Mouse (Mus musculus) lung, postnatal 0 days (tissue): ENCODE results near the gene Baiap2. TPM values are rescaled to one million over a fixed set of nuclear protein-coding genes. Genes with fewer than 3 reads are reported as not detected.

Experiments used
- ATAC-seq: fragments of 200-750 bp; cut with Nextera tagmentation; 2 replicates; pipeline ENCODE4 v1.8.0; 2017; ENCODE audit warnings: moderate library complexity
- DNase-seq: peaks from one replicate; pipeline ENCODE4 v3.0.0-alpha.2; 2016; ENCODE audit warnings: low spot score
- H3K27ac ChIP-seq: fragments of 300-500 bp; sonication (generic); 2 replicates; pipeline ENCODE4 v1.5.1; 2014; ENCODE audit warnings: antibody characterized with exemption, mild to moderate bottlenecking, low read length, mixed read lengths
- H3K27me3 ChIP-seq: fragments of 300-500 bp; sonication (generic); replicated peaks from 2 replicates; pipeline ENCODE4 v1.6.1; 2014; ENCODE audit warnings: low read length, mixed read lengths; ENCODE audit not compliant: insufficient read depth
- H3K36me3 ChIP-seq: fragments of 300-500 bp; sonication (generic); 2 replicates; pipeline ENCODE4 v1.6.1; 2014; ENCODE audit warnings: low read length, mixed read lengths; ENCODE audit not compliant: insufficient read depth
- H3K4me1 ChIP-seq: fragments of 300-500 bp; sonication (generic); 2 replicates; pipeline ENCODE4 v1.6.1; 2014; ENCODE audit warnings: antibody characterized with exemption, low read depth, low read length, mixed read lengths; ENCODE audit not compliant: insufficient read depth
- H3K4me2 ChIP-seq: fragments of 300-500 bp; sonication (generic); replicated peaks from 2 replicates; pipeline ENCODE4 v1.6.1; 2014; ENCODE audit warnings: low read depth, mild to moderate bottlenecking, low read length, moderate library complexity, mixed read lengths
- H3K4me3 ChIP-seq: fragments of 300-500 bp; sonication (generic); 2 replicates; pipeline ENCODE4 v1.5.1; 2014; ENCODE audit warnings: low read depth, low read length
- H3K9ac ChIP-seq: fragments of 300-500 bp; sonication (generic); replicated peaks from 2 replicates; pipeline ENCODE4 v1.6.1; 2014; ENCODE audit warnings: low read depth, mild to moderate bottlenecking
- H3K9me3 ChIP-seq: fragments of 300-500 bp; sonication (generic); 2 replicates; pipeline ENCODE4 v1.6.1; 2016; ENCODE audit warnings: low read length, mixed read lengths
- CTCF ChIP-seq: IDR thresholded peaks from 2 replicates; pipeline ENCODE4 v1.5.1; 2016; ENCODE audit warnings: antibody characterized with exemption, mild to moderate bottlenecking
- EP300 ChIP-seq: IDR thresholded peaks from 2 replicates; pipeline ENCODE4 v1.6.1; 2016; ENCODE audit warnings: antibody characterized with exemption, mild to moderate bottlenecking, control low read depth
- WGBS: fragments of 180-500 bp; shearing (Covaris S2); extraction: QIAGEN DNeasy Blood & Tissue Kit; methylation state at CpG from one replicate; pipeline ENCODE4 v1.1.7; 2014; 5-methylcytosine and 5-hydroxymethylcytosine counted together
- polyA plus RNA-seq: library from polyadenylated mRNA; unstranded; fragments of >200 nt; fragmentation: Nextera tagmentation; extraction: Ambion mirVana; gene quantifications from 2 replicates; pipeline ENCODE4 v1.2.1, GENCODE M21; 2015

Gene Baiap2
- polyA plus RNA-seq, 1 experiment from 2014 or later: 52.6 TPM

DNA sequence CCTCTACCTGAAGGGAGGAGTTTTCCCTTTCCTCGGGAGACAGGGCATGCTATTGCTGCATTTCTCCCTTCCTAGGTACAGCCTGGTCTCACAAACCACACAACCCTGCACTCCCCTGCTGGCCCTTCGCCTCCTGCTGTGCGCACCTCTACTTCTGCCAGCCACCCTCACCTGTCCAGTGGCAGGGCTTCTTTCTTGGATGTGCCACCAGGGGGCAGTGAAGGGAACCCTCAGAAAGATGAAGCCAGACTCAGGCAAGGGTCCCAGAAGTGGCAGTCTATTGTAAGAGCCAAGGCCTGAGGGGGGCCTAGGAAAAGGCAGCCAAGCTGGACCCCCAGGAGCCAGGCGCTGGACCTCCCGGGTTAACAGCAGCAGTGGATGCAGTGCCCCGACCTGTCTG is 7.1 kb upstream of the Baiap2 start:
- H3K4me2 ChIP-seq: no peak overlapping the region
- H3K27me3 ChIP-seq: no peaks in the 10 kb centered on the region
- 34% methylated on average over 6 of the region's 6 CpGs for WGBS
- H3K4me1 ChIP-seq: peaks cover 31% of the 10 kb centered on the region
- peak; percentile 75 for DNase-seq
- no peaks in the 10 kb centered on the region for H3K36me3 ChIP-seq
- no peaks in the 10 kb centered on the region for H3K9me3 ChIP-seq
- no peak overlapping the region for H3K4me3 ChIP-seq
- no peak overlapping the region for H3K27ac ChIP-seq
- no peak overlapping the region for H3K9ac ChIP-seq
- TF ChIP-seq EP300 (no peak), CTCF (peak; percentile 86)
- ATAC-seq: peak; percentile 10; the same call in 1 of the 2 replicates

DNA sequence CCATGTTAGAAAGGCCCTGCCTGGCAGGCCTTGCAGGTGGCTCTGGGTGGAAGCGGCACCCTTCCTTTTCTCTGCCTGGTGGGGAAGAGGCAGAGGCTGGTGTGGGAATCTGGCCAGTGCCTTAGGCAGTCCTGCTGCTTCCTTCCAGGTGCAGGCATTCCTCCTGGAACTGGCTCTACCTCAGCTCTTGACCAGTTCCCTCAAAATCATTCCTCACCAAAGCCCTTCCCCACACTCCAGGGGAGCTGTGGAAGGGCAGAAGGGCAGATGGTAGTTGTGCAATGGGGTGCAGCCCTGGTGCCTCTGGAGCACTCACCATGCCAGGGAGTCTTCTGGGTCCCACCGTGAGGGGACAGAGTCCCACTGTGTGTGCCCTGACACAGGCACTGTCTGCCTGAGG is 6.1 kb upstream of the Baiap2 start:
- WGBS: 53% methylated on average over 2 of the region's 2 CpGs
- no peak for TF ChIP-seq EP300
- TF ChIP-seq CTCF: no peak
- H3K27ac ChIP-seq: peak overlapping the region; percentile 71; the same call in 1 of the 2 replicates
- no peaks in the 10 kb centered on the region for H3K36me3 ChIP-seq
- H3K4me2 ChIP-seq: no peak overlapping the region; the same call in 1 of the 2 replicates
- peak; percentile 9; the same call in 1 of the 2 replicates for ATAC-seq
- H3K9ac ChIP-seq: no peak overlapping the region
- no peak for DNase-seq
- H3K27me3 ChIP-seq: no peaks in the 10 kb centered on the region
- H3K9me3 ChIP-seq: no peaks in the 10 kb centered on the region
- H3K4me3 ChIP-seq: no peak overlapping the region
- H3K4me1 ChIP-seq: peaks cover 37% of the 10 kb centered on the region

DNA sequence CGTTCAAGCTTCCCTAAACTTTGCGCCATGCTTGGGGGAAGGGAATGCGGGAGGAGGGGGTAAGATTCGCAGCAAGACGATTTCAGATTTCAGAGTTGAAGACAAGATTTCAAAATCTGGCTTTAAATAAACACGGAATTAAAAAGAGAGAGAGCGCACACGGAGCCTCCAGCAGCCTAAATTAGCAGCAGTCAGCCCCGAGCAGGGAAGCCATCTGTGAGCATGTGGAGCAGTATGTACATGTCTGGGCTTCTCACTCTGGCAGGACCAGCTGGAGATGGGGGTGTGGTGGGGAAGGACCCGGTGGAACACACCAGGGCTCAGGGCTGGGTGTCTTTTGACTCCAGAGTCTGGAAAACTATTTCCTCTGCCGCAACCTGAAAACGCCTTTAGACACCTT is 5.3 kb upstream of the Baiap2 start:
- Histone ChIP-seq H3K4me3 (no peak overlapping the region), H3K4me2 (peak overlapping the region; percentile 22; the same call in 1 of the 2 replicates), H3K4me1 (peaks cover 44% of the 10 kb centered on the region), H3K27me3 (no peaks in the 10 kb centered on the region), H3K27ac (peak overlapping the region; percentile 71), H3K36me3 (no peaks in the 10 kb centered on the region), H3K9me3 (no peaks in the 10 kb centered on the region), H3K9ac (no peak overlapping the region)
- DNase-seq (peak; percentile 78), ATAC-seq (peak; percentile 34; the same call in 1 of the 2 replicates)
- TF ChIP-seq CTCF (no peak), EP300 (no peak)
- 41% methylated on average over 12 of the region's 12 CpGs for WGBS

DNA sequence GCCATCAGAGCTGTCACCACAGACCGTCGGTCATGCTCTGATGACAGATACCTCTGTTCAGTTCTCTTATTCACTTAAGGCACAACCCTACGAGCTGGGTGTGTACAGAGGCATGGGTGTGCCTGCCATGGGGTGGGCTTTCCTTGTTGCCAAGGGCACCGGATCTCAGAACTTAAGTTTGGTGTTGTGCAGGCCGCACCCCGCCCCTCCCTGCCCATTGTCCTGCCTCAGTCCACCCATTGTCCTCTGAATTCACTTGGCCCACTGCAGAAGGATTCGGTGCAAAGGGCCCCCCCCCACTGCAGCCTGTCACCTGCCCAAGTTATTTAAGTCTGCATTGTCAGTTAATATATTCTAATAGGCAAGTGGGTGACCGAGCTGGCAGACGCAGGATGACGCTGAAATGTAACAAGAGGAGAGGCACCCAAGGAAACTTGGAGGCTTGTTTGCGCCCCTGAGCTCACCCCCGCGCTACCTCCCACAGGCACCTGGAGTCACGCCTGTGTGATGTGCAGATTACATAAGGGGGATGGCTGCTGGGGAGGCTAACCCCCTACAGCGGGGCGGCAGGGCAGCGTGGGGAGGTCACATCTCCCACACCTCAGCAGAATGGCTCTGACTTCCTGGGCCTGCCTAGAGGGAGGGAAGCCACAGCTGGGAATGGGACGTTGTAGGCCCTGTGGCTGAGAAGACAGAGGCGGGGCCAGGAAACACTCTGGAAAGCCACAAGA is 4.6 kb upstream of the Baiap2 start:
- no peaks in the 10 kb centered on the region for H3K9me3 ChIP-seq
- peaks cover 44% of the 10 kb centered on the region for H3K4me1 ChIP-seq
- H3K9ac ChIP-seq: no peak overlapping the region
- peak overlapping the region; percentile 71; the same call in 1 of the 2 replicates for H3K27ac ChIP-seq
- TF ChIP-seq EP300 (0 out of 2 replicates have a peak, but pooled peaks have one; percentile 13), CTCF (no peak)
- H3K36me3 ChIP-seq: no peaks in the 10 kb centered on the region
- 40% methylated on average over 19 of the region's 19 CpGs for WGBS
- DNase-seq: peak; percentile 61
- ATAC-seq: peak; percentile 8
- H3K4me3 ChIP-seq: no peak overlapping the region
- H3K27me3 ChIP-seq: no peaks in the 10 kb centered on the region
- no peak overlapping the region; the same call in 1 of the 2 replicates for H3K4me2 ChIP-seq

DNA sequence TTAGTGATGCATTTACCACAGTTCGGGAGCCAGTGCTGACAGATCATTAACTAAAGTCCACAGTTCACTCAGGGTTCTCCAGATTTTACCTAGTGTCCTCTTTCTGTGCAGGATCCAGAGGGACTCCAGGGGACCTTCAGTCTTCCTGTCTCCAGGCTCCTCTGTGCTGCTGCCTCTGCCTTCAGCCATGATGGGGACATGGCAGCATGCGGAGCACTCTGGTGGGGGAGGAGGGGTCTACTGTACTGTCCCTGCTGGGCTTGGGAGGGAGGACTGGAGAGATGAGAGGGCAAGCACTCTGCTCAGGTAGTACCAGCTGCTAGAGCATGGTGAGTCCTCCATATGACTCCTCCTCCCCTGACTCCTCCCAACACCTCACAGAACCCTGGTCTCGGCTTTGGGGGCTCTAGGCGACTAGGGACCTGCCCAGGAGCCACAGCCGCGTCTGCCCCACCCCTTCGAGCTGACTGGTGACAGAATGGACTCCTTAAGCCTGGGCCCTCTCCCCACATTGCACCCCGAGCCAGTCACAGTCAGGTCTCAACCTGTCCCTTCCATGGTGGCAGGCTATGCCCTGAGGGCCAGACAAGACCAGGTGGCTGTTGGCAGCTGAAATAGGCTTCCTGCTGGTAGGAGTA is 3.4 kb upstream of the Baiap2 start:
- 57% methylated on average over 8 of the region's 8 CpGs for WGBS
- H3K27me3 ChIP-seq: no peaks in the 10 kb centered on the region
- H3K4me3 ChIP-seq: no peak overlapping the region
- no peak overlapping the region for H3K27ac ChIP-seq
- no peak overlapping the region for H3K9ac ChIP-seq
- H3K4me2 ChIP-seq: no peak overlapping the region
- ATAC-seq (no peak), DNase-seq (no peak)
- peaks cover 44% of the 10 kb centered on the region for H3K4me1 ChIP-seq
- H3K36me3 ChIP-seq: no peaks in the 10 kb centered on the region
- H3K9me3 ChIP-seq: no peaks in the 10 kb centered on the region
- TF ChIP-seq EP300 (no peak), CTCF (no peak)

DNA sequence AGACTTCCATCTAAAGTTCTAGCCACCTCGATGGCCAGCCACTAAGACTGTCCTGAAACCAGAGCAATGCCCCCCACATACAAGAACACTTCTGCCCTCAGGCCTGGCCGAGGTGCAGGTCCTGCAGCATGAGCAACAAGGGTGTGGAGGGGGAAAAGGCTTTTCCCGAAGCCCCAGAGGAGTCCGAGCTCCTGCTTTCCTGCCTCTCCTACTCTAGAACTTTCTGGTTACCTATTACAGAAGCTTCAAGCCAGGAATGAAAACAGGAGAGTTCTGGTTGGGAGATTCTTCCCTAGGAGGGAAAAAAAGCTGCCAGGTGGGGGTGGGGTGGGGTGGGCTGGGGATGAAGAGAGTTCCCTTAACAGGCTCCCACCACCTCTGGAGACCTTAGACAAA is 2.9 kb upstream of the Baiap2 start:
- Histone ChIP-seq H3K9ac (no peak overlapping the region), H3K4me2 (no peak overlapping the region), H3K27ac (no peak overlapping the region), H3K4me3 (no peak overlapping the region), H3K4me1 (peaks cover 44% of the 10 kb centered on the region), H3K36me3 (no peaks in the 10 kb centered on the region), H3K27me3 (no peaks in the 10 kb centered on the region), H3K9me3 (no peaks in the 10 kb centered on the region)
- no peak for TF ChIP-seq EP300
- no peak for TF ChIP-seq CTCF
- ATAC-seq: no peak
- DNase-seq: no peak
- WGBS: 67% methylated on average over 4 of the region's 4 CpGs
